Mouse (Mus musculus) lung, adult 2 months (tissue): ENCODE results near the gene Hsf2bp.

Experiments used
- CTCF ChIP-seq: fragments of 200-500 bp; IDR thresholded peaks from 2 replicates; pipeline ENCODE4 v1.5.1; 2011; ENCODE audit warnings: mild to moderate bottlenecking, low read length, control low read depth; ENCODE audit not compliant: insufficient read depth
- POLR2A ChIP-seq: fragments of 200-500 bp; IDR thresholded peaks from 2 replicates; pipeline ENCODE4 v1.6.1; 2011; ENCODE audit warnings: low read depth, mild to moderate bottlenecking, control low read depth, low read length, borderline replicate concordance; ENCODE audit errors: extremely low read depth

DNA sequence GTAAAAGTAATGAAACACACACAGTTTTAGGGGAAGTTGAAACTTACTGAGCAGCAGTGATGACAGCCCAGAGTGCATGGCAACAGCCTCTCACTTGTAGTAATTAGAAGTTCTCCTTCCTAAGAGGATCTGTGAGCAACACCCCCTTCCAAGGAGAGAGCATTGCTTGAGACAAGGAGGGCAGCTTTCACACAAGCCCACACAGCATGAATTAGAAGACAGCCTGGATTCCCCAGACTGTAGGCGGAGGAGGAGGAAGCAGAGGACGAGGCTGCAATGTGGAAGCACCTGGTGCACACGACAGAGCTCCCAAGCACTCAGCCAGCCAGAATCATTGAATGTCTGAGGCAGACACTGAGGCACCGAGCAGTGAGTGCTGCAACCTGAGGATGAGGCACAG lies 39.8 kb downstream of the Hsf2bp start:
- TF ChIP-seq POLR2A (no peak), CTCF (no peak)
